Mouse (Mus musculus) heart, embryonic 13.5 days (tissue): ENCODE results near the gene Tgfa. TPM values are rescaled to one million over a fixed set of nuclear protein-coding genes. Genes with fewer than 3 reads are reported as not detected.

Source experiments
- ATAC-seq: fragments of 200-750 bp; cut with Nextera tagmentation; 2 replicates; pipeline ENCODE4 v1.8.0; 2017; ENCODE audit warnings: moderate TSS enrichment; ENCODE audit not compliant: insufficient number of reproducible peaks, low FRiP score, low TSS enrichment; ENCODE audit errors: extremely low read depth
- H3K27ac ChIP-seq: fragments of 300-500 bp; sonication (generic); replicated peaks from 2 replicates; pipeline ENCODE4 v1.5.1; 2015; ENCODE audit warnings: moderate library complexity, mild to moderate bottlenecking, inconsistent platforms
- H3K27me3 ChIP-seq: fragments of 300-500 bp; sonication (generic); replicated peaks from 2 replicates; pipeline ENCODE4 v1.6.1; 2015; ENCODE audit warnings: mild to moderate bottlenecking, inconsistent platforms
- H3K36me3 ChIP-seq: fragments of 300-500 bp; sonication (generic); 2 replicates; pipeline ENCODE4 v1.6.1; 2015; ENCODE audit warnings: mild to moderate bottlenecking, inconsistent platforms
- H3K4me1 ChIP-seq: fragments of 300-500 bp; sonication (generic); 2 replicates; pipeline ENCODE4 v1.6.1; 2015; ENCODE audit warnings: inconsistent platforms
- H3K4me2 ChIP-seq: fragments of 300-500 bp; sonication (generic); 2 replicates; pipeline ENCODE4 v1.6.1; 2015; ENCODE audit warnings: inconsistent platforms, mild to moderate bottlenecking, moderate library complexity
- H3K4me3 ChIP-seq: fragments of 300-500 bp; sonication (generic); 2 replicates; pipeline ENCODE4 v1.5.1; 2015; ENCODE audit warnings: moderate library complexity, mild to moderate bottlenecking, inconsistent platforms
- H3K9ac ChIP-seq: fragments of 300-500 bp; sonication (generic); 2 replicates; pipeline ENCODE4 v1.6.1; 2015; ENCODE audit warnings: inconsistent platforms, mild to moderate bottlenecking, moderate library complexity
- H3K9me3 ChIP-seq: fragments of 300-500 bp; sonication (generic); 2 replicates; pipeline ENCODE4 v1.6.1; 2016; ENCODE audit warnings: inconsistent platforms
- WGBS: fragments of 180-500 bp; shearing (Covaris S2); methylation state at CpG from one replicate; pipeline ENCODE4 v1.1.7; 2015; ENCODE audit warnings: mixed read lengths; 5-methylcytosine and 5-hydroxymethylcytosine counted together
- polyA plus RNA-seq: library from polyadenylated mRNA; unstranded; fragments of >200 nt; fragmentation: Nextera tagmentation; extraction: Ambion mirVana; gene quantifications from 2 replicates; pipeline ENCODE4 v1.2.1, GENCODE M21; 2015

The Tgfa gene
- 3.1 and 3.2 TPM in 2 replicates for polyA plus RNA-seq

- H3K27me3 ChIP-seq, result peaks cover 62% of the 10 kb centered on the region
- H3K36me3 ChIP-seq, result no peaks in the 10 kb centered on the region
- peak within 1 kb of the TSS; percentile 77 for H3K4me3 ChIP-seq
- H3K27ac ChIP-seq, result peak within 1 kb of the TSS; percentile 41; the same call in 1 of the 2 replicates
- H3K4me2 ChIP-seq, result peak within 1 kb of the TSS; percentile 95
- under 1% methylated on average over 95 of the region's 97 CpGs for WGBS
- H3K4me1 ChIP-seq, result peaks cover 19% of the 10 kb centered on the region
- H3K9me3 ChIP-seq, result no peaks in the 10 kb centered on the region
- H3K9ac ChIP-seq, result peak within 1 kb of the TSS; percentile 82
- peak; percentile 74 for ATAC-seq
Measured at GRCm38 (mm10) chr6:86194941-86195932, at the start of gene Tgfa. Tgfa (plus strand) TSS chr6:86195223.

- Histone ChIP-seq H3K9ac (no peak overlapping the region), H3K4me2 (no peak overlapping the region), H3K4me1 (no peaks in the 10 kb centered on the region), H3K36me3 (no peaks in the 10 kb centered on the region), H3K27ac (no peak overlapping the region), H3K9me3 (no peaks in the 10 kb centered on the region; the same call in 1 of the 2 replicates), H3K4me3 (no peak overlapping the region), H3K27me3 (no peaks in the 10 kb centered on the region)
- 23% methylated on average over 4 of the region's 4 CpGs for WGBS
- ATAC-seq, result no peak
Measured at GRCm38 (mm10) chr6:86148518-86148917, 46.5 kb upstream of the Tgfa start.

- Histone ChIP-seq H3K4me1 (no peaks in the 10 kb centered on the region), H3K9ac (no peak overlapping the region), H3K4me3 (no peak overlapping the region), H3K27ac (no peak overlapping the region), H3K36me3 (no peaks in the 10 kb centered on the region), H3K9me3 (no peaks in the 10 kb centered on the region; the same call in 1 of the 2 replicates), H3K4me2 (no peak overlapping the region), H3K27me3 (no peaks in the 10 kb centered on the region)
- ATAC-seq, result no peak
- 31% methylated on average over 4 of the region's 4 CpGs for WGBS
Measured at GRCm38 (mm10) chr6:86149001-86149400, 46.0 kb upstream of the Tgfa start.

- H3K36me3 ChIP-seq, result no peaks in the 10 kb centered on the region
- no peak overlapping the region for H3K4me3 ChIP-seq
- WGBS, result 79% methylated on average over 7 of the region's 7 CpGs
- no peak overlapping the region for H3K27ac ChIP-seq
- H3K9me3 ChIP-seq, result no peaks in the 10 kb centered on the region
- H3K27me3 ChIP-seq, result peaks cover 13% of the 10 kb centered on the region
- no peak for ATAC-seq
- H3K4me1 ChIP-seq, result peaks cover 16% of the 10 kb centered on the region
- H3K9ac ChIP-seq, result no peak overlapping the region
- H3K4me2 ChIP-seq, result no peak overlapping the region
Measured at GRCm38 (mm10) chr6:86152676-86153075, 42.3 kb upstream of the Tgfa start.

- H3K9me3 ChIP-seq, result no peaks in the 10 kb centered on the region
- no peaks in the 10 kb centered on the region for H3K36me3 ChIP-seq
- WGBS, result 71% methylated on average over 8 of the region's 8 CpGs
- H3K4me2 ChIP-seq, result no peak overlapping the region
- H3K4me1 ChIP-seq, result peaks cover 17% of the 10 kb centered on the region
- peaks cover 13% of the 10 kb centered on the region for H3K27me3 ChIP-seq
- no peak overlapping the region for H3K4me3 ChIP-seq
- H3K9ac ChIP-seq, result no peak overlapping the region
- no peak for ATAC-seq
- no peak overlapping the region for H3K27ac ChIP-seq
Measured at GRCm38 (mm10) chr6:86153436-86153990, 41.5 kb upstream of the Tgfa start.

- H3K27me3 ChIP-seq, result peaks cover 13% of the 10 kb centered on the region
- H3K4me3 ChIP-seq, result no peak overlapping the region
- ATAC-seq, result no peak
- no peak overlapping the region for H3K27ac ChIP-seq
- no peaks in the 10 kb centered on the region for H3K36me3 ChIP-seq
- H3K9me3 ChIP-seq, result no peaks in the 10 kb centered on the region
- peaks cover 17% of the 10 kb centered on the region for H3K4me1 ChIP-seq
- H3K9ac ChIP-seq, result no peak overlapping the region
- WGBS, result 46% methylated on average over 5 of the region's 5 CpGs
- no peak overlapping the region for H3K4me2 ChIP-seq
Measured at GRCm38 (mm10) chr6:86154006-86154405, 41.0 kb upstream of the Tgfa start.

GRCm38 (mm10) chr6:86154481-86154880, 40.5 kb upstream of the Tgfa start:
- ATAC-seq, result no peak; the same call in 1 of the 2 replicates
- Histone ChIP-seq H3K4me3 (no peak overlapping the region), H3K9ac (no peak overlapping the region), H3K4me1 (peaks cover 17% of the 10 kb centered on the region), H3K36me3 (no peaks in the 10 kb centered on the region), H3K9me3 (no peaks in the 10 kb centered on the region), H3K27me3 (peaks cover 13% of the 10 kb centered on the region), H3K4me2 (no peak overlapping the region), H3K27ac (no peak overlapping the region)
- 34% methylated on average over 2 of the region's 2 CpGs for WGBS

- WGBS, result 52% methylated on average over 17 of the region's 17 CpGs
- Histone ChIP-seq H3K9ac (no peak overlapping the region), H3K27ac (no peak overlapping the region), H3K9me3 (no peaks in the 10 kb centered on the region), H3K36me3 (no peaks in the 10 kb centered on the region), H3K27me3 (peaks cover 13% of the 10 kb centered on the region), H3K4me1 (peaks cover 17% of the 10 kb centered on the region), H3K4me2 (peak overlapping the region; percentile 22), H3K4me3 (no peak overlapping the region)
- peak; percentile 54; the same call in 1 of the 2 replicates for ATAC-seq
Measured at GRCm38 (mm10) chr6:86157253-86158234, 37.5 kb upstream of the Tgfa start.

- H3K36me3 ChIP-seq, result no peaks in the 10 kb centered on the region
- H3K27me3 ChIP-seq, result peaks cover 4% of the 10 kb centered on the region; the same call in 1 of the 2 replicates
- no peak overlapping the region for H3K4me3 ChIP-seq
- 54% methylated on average over 3 of the region's 3 CpGs for WGBS
- no peak overlapping the region for H3K4me2 ChIP-seq
- no peak overlapping the region for H3K27ac ChIP-seq
- H3K9ac ChIP-seq, result no peak overlapping the region
- no peaks in the 10 kb centered on the region for H3K9me3 ChIP-seq
- peaks cover 10% of the 10 kb centered on the region for H3K4me1 ChIP-seq
- no peak for ATAC-seq
Measured at GRCm38 (mm10) chr6:86160878-86161277, 34.1 kb upstream of the Tgfa start.

- Histone ChIP-seq H3K9me3 (no peaks in the 10 kb centered on the region), H3K9ac (no peak overlapping the region), H3K27me3 (no peaks in the 10 kb centered on the region), H3K4me1 (peaks cover 10% of the 10 kb centered on the region), H3K4me2 (no peak overlapping the region), H3K36me3 (no peaks in the 10 kb centered on the region), H3K27ac (no peak overlapping the region), H3K4me3 (no peak overlapping the region)
- WGBS, result 66% methylated on average over 7 of the region's 7 CpGs
- ATAC-seq, result no peak
Measured at GRCm38 (mm10) chr6:86161586-86161985, 33.4 kb upstream of the Tgfa start.

GRCm38 (mm10) chr6:86164028-86164427, 31.0 kb upstream of the Tgfa start:
- no peaks in the 10 kb centered on the region for H3K27me3 ChIP-seq
- H3K4me1 ChIP-seq, result no peaks in the 10 kb centered on the region
- no peak overlapping the region for H3K27ac ChIP-seq
- ATAC-seq, result no peak
- no peak overlapping the region for H3K9ac ChIP-seq
- no peaks in the 10 kb centered on the region for H3K9me3 ChIP-seq
- 68% methylated on average over 3 of the region's 3 CpGs for WGBS
- H3K36me3 ChIP-seq, result no peaks in the 10 kb centered on the region
- no peak overlapping the region for H3K4me3 ChIP-seq
- H3K4me2 ChIP-seq, result no peak overlapping the region
